Mouse (Mus musculus) left cerebral cortex, adult 11 months (tissue): Measurements from ENCODE around the gene Clstn3.
"Not testable (repeated sequence)": the region's sequence is repeated elsewhere in the genome, so short reads cannot be mapped to it uniquely, and the experiment has no call there.

Experiments
- DNase-seq: peaks from one replicate; pipeline ENCODE4 v3.0.0; 2022; ENCODE audit warnings: low spot score

Clstn3 gene

DNA sequence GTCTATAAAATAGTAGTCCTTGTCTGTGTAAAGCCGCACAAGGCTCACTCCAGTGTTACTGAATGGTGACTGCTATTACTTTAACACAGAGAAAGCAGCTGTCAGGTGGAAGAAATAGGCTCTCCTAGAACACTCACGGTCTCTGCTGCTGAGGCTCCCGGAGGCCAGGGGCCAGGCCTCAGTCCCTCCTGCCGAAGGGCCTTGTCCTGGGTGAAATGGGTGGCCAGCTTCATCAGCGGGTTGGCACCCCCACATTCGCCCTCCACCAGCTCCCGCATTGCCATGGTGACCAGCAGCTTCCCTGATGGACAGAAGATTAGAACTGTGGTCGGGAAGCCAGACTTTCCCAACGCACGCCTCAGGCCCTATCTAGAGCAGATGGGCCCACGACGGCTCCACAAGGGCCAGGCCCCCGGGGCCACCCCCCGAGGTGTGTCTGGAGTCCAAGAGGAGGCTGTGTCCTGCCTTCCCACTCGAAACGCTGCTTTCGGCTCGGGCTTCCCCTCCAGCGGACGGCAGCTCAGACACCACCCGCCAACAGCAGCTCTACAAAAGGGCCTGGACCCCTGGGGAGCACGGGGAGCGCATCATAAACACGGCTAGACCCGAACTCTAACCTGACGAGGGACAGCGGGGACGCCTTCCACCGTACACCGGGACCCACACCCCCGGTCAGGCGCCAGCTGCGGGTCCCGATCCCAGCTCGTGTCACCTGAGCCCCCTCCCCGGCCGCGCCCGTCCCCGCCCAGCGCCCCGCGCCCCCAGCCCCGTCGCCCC, 50.3 kb downstream of the Clstn3 start:
- DNase-seq, result no peak

DNA sequence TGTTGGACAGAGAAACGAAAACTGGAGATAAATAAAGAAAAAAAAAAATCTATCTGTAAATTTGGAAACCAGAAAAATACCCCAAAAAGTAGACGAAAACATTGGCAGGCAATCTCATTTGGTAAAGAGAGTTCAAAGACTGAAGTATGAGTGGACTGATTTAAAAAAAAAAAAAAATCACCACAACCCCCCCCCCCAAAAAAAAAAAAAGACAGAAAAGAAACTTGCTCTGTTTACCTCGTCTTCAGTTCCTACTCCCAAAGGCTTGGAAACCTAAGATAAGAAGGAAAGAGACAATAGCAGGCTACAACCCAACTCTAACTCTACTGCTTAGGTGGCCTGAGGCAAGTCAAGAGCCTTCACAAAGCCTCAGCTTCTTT, 50.8 kb downstream of the Clstn3 start:
- DNase-seq, result no peak

- no peak for DNase-seq
Observed at GRCm38 (mm10) chr6:124408355-124408754, 56.2 kb downstream of the Clstn3 start.

- DNase-seq, result no peak
Observed at GRCm38 (mm10) chr6:124407180-124407579, 57.4 kb downstream of the Clstn3 start.

GRCm38 (mm10) chr6:124406326-124406725, 58.3 kb downstream of the Clstn3 start:
- no peak for DNase-seq

GRCm38 (mm10) chr6:124399738-124400137, 64.9 kb downstream of the Clstn3 start:
- no peak for DNase-seq

GRCm38 (mm10) chr6:124394991-124395390, 69.6 kb downstream of the Clstn3 start:
- DNase-seq, result not testable (repeated sequence)
